Mouse (Mus musculus) erythroblast, embryonic 14.5 days (primary cell): Measurements from ENCODE around the gene Npl.
"Not testable (repeated sequence)": the region's sequence is repeated elsewhere in the genome, so short reads cannot be mapped to it uniquely, and the experiment has no call there.

Experiments used
- GATA1 ChIP-seq: IDR thresholded peaks from 2 replicates; pipeline ENCODE4 v1.6.1; 2012; ENCODE audit warnings: low read length, inconsistent platforms, mixed read lengths
- TAL1 ChIP-seq: IDR thresholded peaks from 3 replicates; pipeline ENCODE4 v1.6.1; 2012; ENCODE audit warnings: low read length, inconsistent platforms, mixed read lengths

- TF ChIP-seq TAL1, GATA1: not testable (repeated sequence)
Measured at GRCm38 (mm10) chr1:153486120-153486519, 63.7 kb downstream of the Npl start.
